Mouse (Mus musculus) heart, adult 2 months (tissue): ENCODE measurements around the gene Zfp644.
A peak's percentile ranks its signal among the peaks of the same experiment; 100 is the strongest.

Experiments
- CTCF ChIP-seq: fragments of 200-600 bp; IDR thresholded peaks from 2 replicates; pipeline ENCODE4 v1.8.1; 2022; ENCODE audit warnings: antibody characterized with exemption, mild to moderate bottlenecking, moderate library complexity
- EP300 ChIP-seq: fragments of 200-500 bp; IDR thresholded peaks from 2 replicates; pipeline ENCODE4 v1.6.1; 2011; ENCODE audit warnings: low read depth, low read length, control low read depth; ENCODE audit not compliant: insufficient read depth
- POLR2A ChIP-seq: fragments of 200-500 bp; IDR thresholded peaks from 2 replicates; pipeline ENCODE4 v1.6.1; 2011; ENCODE audit warnings: mild to moderate bottlenecking, low read depth, low read length, control low read depth; ENCODE audit not compliant: insufficient read depth

DNA sequence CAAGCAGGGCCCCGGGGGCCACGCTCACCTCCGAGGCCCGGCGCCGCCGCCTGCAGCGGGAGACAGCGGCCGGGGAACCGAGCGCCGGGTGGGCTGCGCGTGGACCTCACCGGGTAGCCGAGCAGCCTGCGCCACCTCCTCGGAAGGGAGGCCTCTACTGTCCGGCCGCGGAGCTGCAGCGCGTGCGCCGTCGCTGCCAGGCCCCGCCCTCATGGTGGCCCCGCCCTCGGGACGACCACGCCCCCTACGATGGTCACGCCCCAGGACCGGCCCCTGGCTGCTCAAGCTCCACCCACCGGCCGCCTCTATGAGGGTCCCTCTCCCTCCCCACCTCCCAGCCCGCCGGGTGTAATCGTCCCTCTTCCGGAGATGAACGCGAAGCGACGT lies 122.5 kb downstream of the Zfp644 start:
- TF ChIP-seq POLR2A (no peak), EP300 (no peak), CTCF (peak; percentile 91)
